Mouse (Mus musculus): Measurements from ENCODE around the gene Gm6034.
"Not testable (repeated sequence)": the region's sequence is repeated elsewhere in the genome, so short reads cannot be mapped to it uniquely, and the experiment has no call there.

GRCm38 (mm10) chr17:36004409-36004808, 38.4 kb upstream of the Gm6034 start:
- not testable (repeated sequence) for TF ChIP-seq CTCF (IDR thresholded peaks at IDR 0.05; ENCODE audit: extremely low read depth, insufficient read depth, insufficient read length, insufficient replicate concordance); POLR2A (IDR thresholded peaks at IDR 0.05; ENCODE audit: low read depth, low read length)
